Mouse (Mus musculus) spleen, adult 2 months (tissue): ENCODE data around the gene Ablim1. TPM values are rescaled to one million over a fixed set of nuclear protein-coding genes. Genes with fewer than 3 reads are reported as not detected.
A peak's percentile ranks its signal among the peaks of the same experiment; 100 is the strongest.

ENCODE experiments used
- DNase-seq, 2 experiments: peaks; one replicate each; pipeline versions ENCODE4 v3.0.0 to v3.0.0-alpha.2; 2012 to 2021; ENCODE audit warnings: low spot score in 2 of 2, low read depth in 1 of 2
- H3K27ac ChIP-seq: fragments of 200-500 bp; 2 replicates; pipeline ENCODE4 v1.5.1; 2012; ENCODE audit warnings: low read length, inconsistent platforms; ENCODE audit not compliant: insufficient read depth
- H3K27me3 ChIP-seq: fragments of 200-500 bp; 2 replicates; pipeline ENCODE4 v1.6.1; 2012; ENCODE audit warnings: mild to moderate bottlenecking, moderate library complexity, low read length, inconsistent platforms; ENCODE audit not compliant: control insufficient read depth, insufficient read depth
- H3K36me3 ChIP-seq: fragments of 200-500 bp; 2 replicates; pipeline ENCODE4 v1.6.1; 2012; ENCODE audit warnings: mild to moderate bottlenecking, low read length, inconsistent platforms; ENCODE audit not compliant: control insufficient read depth, insufficient read depth
- H3K4me1 ChIP-seq: fragments of 200-500 bp; 2 replicates; pipeline ENCODE4 v1.6.1; 2011; ENCODE audit warnings: inconsistent platforms; ENCODE audit not compliant: control insufficient read depth, insufficient read depth, insufficient read length
- H3K4me3 ChIP-seq: fragments of 200-500 bp; 2 replicates; pipeline ENCODE4 v1.5.1; 2011; ENCODE audit warnings: mild to moderate bottlenecking, inconsistent platforms; ENCODE audit not compliant: insufficient read depth, insufficient read length; ENCODE audit errors: extremely low read depth
- CTCF ChIP-seq: fragments of 200-500 bp; IDR thresholded peaks from 2 replicates; pipeline ENCODE4 v1.5.1; 2011; ENCODE audit warnings: mild to moderate bottlenecking, inconsistent platforms; ENCODE audit not compliant: insufficient read depth, insufficient read length, insufficient replicate concordance; ENCODE audit errors: extremely low read depth
- POLR2A ChIP-seq: fragments of 200-500 bp; IDR thresholded peaks from 2 replicates; pipeline ENCODE4 v1.6.1; 2011; ENCODE audit warnings: low read depth, low read length, inconsistent platforms
- WGBS: fragments of 180-500 bp; shearing (Covaris S2); methylation state at CpG from one replicate; pipeline ENCODE4 v1.1.7; 2018; 5-methylcytosine and 5-hydroxymethylcytosine counted together
- polyA plus RNA-seq: library from polyadenylated mRNA; depleted of rRNA; stranded (reverse); fragments of >200 nt; gene quantifications from 2 replicates; pipeline ENCODE4 v1.2.3, GENCODE M21; 2012

Gene Ablim1
- polyA plus RNA-seq, 1 experiment, result 53.8 TPM

DNA sequence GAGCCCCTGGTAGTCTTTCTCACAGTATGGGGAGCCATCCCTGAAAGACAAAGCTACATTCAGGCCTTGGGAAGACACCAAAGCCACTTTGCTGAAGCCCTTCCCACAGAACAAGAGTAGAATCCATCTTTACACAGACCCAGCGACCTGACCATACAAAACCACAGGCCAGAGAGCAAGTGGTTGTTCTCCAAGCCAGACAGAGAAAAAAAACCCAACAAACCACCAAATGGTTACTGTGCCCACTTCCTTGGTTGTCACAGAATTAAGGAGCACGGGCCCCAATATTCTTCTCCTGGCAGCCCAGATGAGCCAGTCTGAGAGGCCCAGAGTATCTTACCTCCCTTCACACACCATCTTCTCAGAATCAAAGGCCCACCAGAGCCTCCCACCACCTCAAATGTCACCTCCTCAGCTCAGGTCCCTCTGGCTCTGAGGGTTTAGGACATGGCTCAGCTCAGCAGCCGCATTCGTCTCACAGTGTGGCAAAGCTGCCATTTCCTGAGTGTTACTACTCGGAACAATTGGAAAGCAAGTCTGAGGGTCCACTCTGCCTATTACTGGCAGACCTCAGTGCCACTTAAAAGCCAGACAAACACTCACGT lies 181.7 kb downstream of the Ablim1 start:
- no peaks in the 10 kb centered on the region for H3K36me3 ChIP-seq
- TF ChIP-seq POLR2A (no peak), CTCF (no peak)
- H3K4me1 ChIP-seq, result peaks cover 53% of the 10 kb centered on the region; the same call in 1 of the 2 replicates
- no peaks in the 10 kb centered on the region for H3K27me3 ChIP-seq
- no peak overlapping the region for H3K4me3 ChIP-seq
- peak overlapping the region; percentile 94 for H3K27ac ChIP-seq
- WGBS, result 33% methylated on average over 6 of the region's 6 CpGs
- DNase-seq, result no peak

GRCm38 (mm10) chr19:57132281-57132680 lies 182.4 kb downstream of the Ablim1 start:
- TF ChIP-seq POLR2A, result no peak
- no peak for TF ChIP-seq CTCF
- DNase-seq, result peak; percentile 77 to 92

DNA sequence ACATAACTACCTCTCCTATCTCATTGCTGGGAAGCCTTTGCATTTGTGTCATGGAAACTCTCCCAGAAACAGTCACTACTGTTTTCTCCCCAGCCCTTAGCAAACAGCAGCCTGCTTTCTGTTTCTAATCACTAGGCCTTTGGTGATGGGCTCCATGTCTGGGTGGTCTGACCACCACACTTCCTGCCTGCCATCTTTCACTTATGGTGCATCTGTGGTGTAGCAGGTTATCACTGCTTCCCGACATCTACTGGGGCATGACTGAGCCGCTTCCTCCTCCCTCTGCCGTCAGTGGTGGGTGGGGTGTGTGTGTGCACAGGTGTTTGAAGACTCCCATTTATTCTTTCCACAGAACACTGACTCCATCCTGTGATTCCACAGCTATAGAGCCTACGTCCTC lies 183.4 kb downstream of the Ablim1 start:
- Histone ChIP-seq H3K4me1 (peaks cover 53% of the 10 kb centered on the region; the same call in 1 of the 2 replicates), H3K27me3 (no peaks in the 10 kb centered on the region), H3K27ac (peak overlapping the region; percentile 94), H3K4me3 (no peak overlapping the region), H3K36me3 (no peaks in the 10 kb centered on the region)
- WGBS, result 15% methylated on average over 4 of the region's 4 CpGs
- TF ChIP-seq POLR2A (no peak), CTCF (no peak)
- peak; percentile 69 to 74 for DNase-seq

More at GRCm38 (mm10) chr19:57132281-57132680, 182.4 kb downstream of the Ablim1 start:
- no peak overlapping the region for H3K4me3 ChIP-seq
- H3K27ac ChIP-seq, result peak overlapping the region; percentile 94
- no peaks in the 10 kb centered on the region for H3K36me3 ChIP-seq
- 7% methylated on average over 5 of the region's 5 CpGs for WGBS
- H3K4me1 ChIP-seq, result peaks cover 53% of the 10 kb centered on the region; the same call in 1 of the 2 replicates
- no peaks in the 10 kb centered on the region for H3K27me3 ChIP-seq

DNA sequence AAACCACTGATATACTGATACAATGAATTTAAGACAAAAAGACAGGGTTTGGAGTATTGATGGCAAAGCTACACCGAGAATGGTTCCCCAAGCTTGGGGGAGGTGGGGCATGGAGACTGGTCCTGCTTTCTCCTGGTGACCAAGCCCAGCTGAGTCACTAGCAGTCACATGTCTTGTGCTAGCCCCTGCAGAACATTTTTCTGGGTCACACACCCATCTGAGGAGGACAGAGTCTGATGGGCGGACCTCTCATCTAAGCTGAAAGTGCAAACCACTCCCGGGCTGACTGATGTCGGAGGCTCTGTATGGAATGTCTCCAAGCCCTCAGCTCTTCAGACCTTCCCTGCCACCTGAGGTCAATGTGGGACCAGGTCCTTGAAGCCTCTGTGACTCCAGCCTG lies 184.1 kb downstream of the Ablim1 start:
- TF ChIP-seq CTCF (no peak), POLR2A (no peak)
- Histone ChIP-seq H3K4me3 (no peak overlapping the region), H3K27me3 (no peaks in the 10 kb centered on the region), H3K27ac (peak overlapping the region; percentile 94), H3K36me3 (no peaks in the 10 kb centered on the region), H3K4me1 (peaks cover 49% of the 10 kb centered on the region; the same call in 1 of the 2 replicates)
- no peak for DNase-seq
- 86% methylated on average over 4 of the region's 4 CpGs for WGBS

GRCm38 (mm10) chr19:57129729-57130128 lies 185.0 kb downstream of the Ablim1 start:
- Histone ChIP-seq H3K4me1 (peaks cover 47% of the 10 kb centered on the region; the same call in 1 of the 2 replicates), H3K27ac (peak overlapping the region; percentile 46), H3K4me3 (no peak overlapping the region), H3K27me3 (no peaks in the 10 kb centered on the region), H3K36me3 (no peaks in the 10 kb centered on the region)
- WGBS, result 85% methylated on average over 9 of the region's 9 CpGs
- DNase-seq, result no peak
- TF ChIP-seq CTCF, result no peak
- TF ChIP-seq POLR2A, result no peak

GRCm38 (mm10) chr19:57128037-57128436 lies 186.7 kb downstream of the Ablim1 start:
- H3K27ac ChIP-seq, result no peak overlapping the region
- no peak overlapping the region for H3K4me3 ChIP-seq
- no peaks in the 10 kb centered on the region for H3K27me3 ChIP-seq
- H3K36me3 ChIP-seq, result no peaks in the 10 kb centered on the region
- WGBS, result 80% methylated on average over 6 of the region's 6 CpGs
- no peak for DNase-seq
- no peak for TF ChIP-seq CTCF
- no peak for TF ChIP-seq POLR2A
- peaks cover 48% of the 10 kb centered on the region for H3K4me1 ChIP-seq

DNA sequence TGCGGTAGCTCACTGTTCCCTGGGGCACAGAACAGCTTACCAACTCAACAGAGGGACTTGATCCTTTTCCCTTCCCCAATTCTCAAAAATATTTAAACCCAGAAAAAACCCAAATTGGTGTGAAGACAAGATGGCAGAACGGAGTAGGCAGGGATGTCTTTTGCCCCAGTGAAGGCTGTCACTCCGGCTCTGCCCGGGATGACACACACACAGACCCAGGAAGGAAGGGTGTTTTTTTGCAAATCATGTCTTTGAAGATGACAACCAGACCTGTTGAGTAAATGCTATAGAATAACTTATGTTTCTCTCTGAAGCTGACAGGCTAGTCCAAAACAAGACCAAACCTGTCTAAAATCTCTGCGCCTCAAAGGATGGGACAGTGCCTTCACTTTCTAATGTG lies 187.2 kb downstream of the Ablim1 start:
- TF ChIP-seq POLR2A, result no peak
- TF ChIP-seq CTCF, result no peak

More for the DNA sequence above, 187.2 kb downstream of the Ablim1 start:
- peaks cover 48% of the 10 kb centered on the region for H3K4me1 ChIP-seq
- no peak overlapping the region for H3K4me3 ChIP-seq
- H3K36me3 ChIP-seq, result no peaks in the 10 kb centered on the region
- H3K27ac ChIP-seq, result no peak overlapping the region
- DNase-seq, result no peak
- H3K27me3 ChIP-seq, result no peaks in the 10 kb centered on the region
- 72% methylated on average over 5 of the region's 5 CpGs for WGBS
